Mouse (Mus musculus) stomach, postnatal 0 days (tissue): ENCODE measurements around the gene Fubp1. TPM values are rescaled to one million over a fixed set of nuclear protein-coding genes. Genes with fewer than 3 reads are reported as not detected.

Experiments
- ATAC-seq: fragments of 200-750 bp; cut with Nextera tagmentation; 2 replicates; pipeline ENCODE4 v1.8.0; 2017; ENCODE audit not compliant: low FRiP score, low TSS enrichment
- DNase-seq: peaks from one replicate; pipeline ENCODE4 v3.0.0-alpha.2; 2016; ENCODE audit warnings: low spot score
- H3K27ac ChIP-seq: fragments of 300-500 bp; sonication (generic); replicated peaks from 2 replicates; pipeline ENCODE4 v1.5.1; 2014; ENCODE audit warnings: mild to moderate bottlenecking, control low read depth
- H3K27me3 ChIP-seq: fragments of 300-500 bp; sonication (generic); 2 replicates; pipeline ENCODE4 v1.6.1; 2014; ENCODE audit warnings: low read length; ENCODE audit not compliant: control insufficient read depth, insufficient read depth
- H3K36me3 ChIP-seq: fragments of 300-500 bp; sonication (generic); 2 replicates; pipeline ENCODE4 v1.6.1; 2014; ENCODE audit warnings: low read length, mixed read lengths; ENCODE audit not compliant: control insufficient read depth, insufficient read depth
- H3K4me1 ChIP-seq: fragments of 300-500 bp; sonication (generic); replicated peaks from 2 replicates; pipeline ENCODE4 v1.6.1; 2014; ENCODE audit warnings: antibody characterized with exemption; ENCODE audit not compliant: control insufficient read depth, insufficient read depth
- H3K4me2 ChIP-seq: fragments of 300-500 bp; sonication (generic); replicated peaks from 2 replicates; pipeline ENCODE4 v1.6.1; 2014; ENCODE audit warnings: low read depth, mild to moderate bottlenecking, control low read depth, moderate library complexity
- H3K4me3 ChIP-seq: fragments of 300-500 bp; sonication (generic); 2 replicates; pipeline ENCODE4 v1.5.1; 2014; ENCODE audit warnings: low read depth, low read length, control low read depth
- H3K9ac ChIP-seq: fragments of 300-500 bp; sonication (generic); 2 replicates; pipeline ENCODE4 v1.6.1; 2014; ENCODE audit warnings: mild to moderate bottlenecking, low read length, control low read depth, mixed read lengths
- H3K9me3 ChIP-seq: fragments of 300-500 bp; sonication (generic); 2 replicates; pipeline ENCODE4 v1.6.1; 2016; ENCODE audit warnings: low read length; ENCODE audit not compliant: control insufficient read depth
- CTCF ChIP-seq: IDR thresholded peaks from 2 replicates; pipeline ENCODE4 v1.5.1; 2016; ENCODE audit warnings: antibody characterized with exemption, low read depth, mild to moderate bottlenecking, moderate library complexity
- EP300 ChIP-seq: optimal IDR thresholded peaks from 2 replicates; pipeline ENCODE3; 2016; ENCODE audit warnings: antibody characterized with exemption
- WGBS: fragments of 180-500 bp; shearing (Covaris S2); extraction: QIAGEN DNeasy Blood & Tissue Kit; methylation state at CpG from one replicate; pipeline ENCODE4 v1.1.7; 2014; 5-methylcytosine and 5-hydroxymethylcytosine counted together
- polyA plus RNA-seq: library from polyadenylated mRNA; unstranded; fragments of >200 nt; fragmentation: Nextera tagmentation; extraction: Ambion mirVana; gene quantifications from 2 replicates; pipeline ENCODE4 v1.2.1, GENCODE M21; 2015

Gene Fubp1
- polyA plus RNA-seq, 1 experiment from 2014 or later, result 60.2 TPM

DNA sequence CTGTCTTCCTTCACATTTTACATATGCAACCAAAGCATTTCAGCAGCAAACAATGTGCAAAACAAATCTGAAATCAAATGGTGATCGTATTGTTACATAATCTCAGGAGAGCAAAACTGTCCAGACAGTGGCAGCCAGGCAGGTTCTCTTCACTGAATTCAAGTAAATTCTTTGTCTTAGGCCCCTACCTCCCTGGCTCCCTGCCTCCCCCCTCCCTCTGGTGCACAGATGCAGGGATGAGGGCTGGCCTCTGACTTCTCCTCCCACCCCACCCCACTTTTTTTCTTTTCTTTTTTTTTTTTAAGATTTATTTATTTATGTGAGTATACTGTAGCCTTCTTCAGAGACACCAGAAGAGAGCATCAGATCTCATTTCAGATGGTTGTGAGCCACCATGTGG is 50.1 kb downstream of the Fubp1 start:
- Histone ChIP-seq H3K9me3 (no peaks in the 10 kb centered on the region), H3K9ac (no peak overlapping the region), H3K27ac (no peak overlapping the region), H3K4me1 (no peaks in the 10 kb centered on the region), H3K36me3 (no peaks in the 10 kb centered on the region), H3K4me3 (no peak overlapping the region), H3K27me3 (no peaks in the 10 kb centered on the region), H3K4me2 (no peak overlapping the region)
- 93% methylated on average over 1 of the region's 1 CpGs for WGBS
- ATAC-seq (no peak), DNase-seq (no peak)
- TF ChIP-seq EP300 (no peak), CTCF (no peak)

GRCm38 (mm10) chr3:152261436-152261835 is 51.2 kb downstream of the Fubp1 start:
- Histone ChIP-seq H3K27me3 (no peaks in the 10 kb centered on the region), H3K9ac (no peak overlapping the region), H3K27ac (no peak overlapping the region), H3K36me3 (no peaks in the 10 kb centered on the region), H3K4me2 (no peak overlapping the region; the same call in 1 of the 2 replicates), H3K9me3 (no peaks in the 10 kb centered on the region), H3K4me1 (no peaks in the 10 kb centered on the region), H3K4me3 (no peak overlapping the region)
- no peak for DNase-seq
- no peak for ATAC-seq
- TF ChIP-seq CTCF (no peak), EP300 (no peak)
- WGBS, result 46% methylated on average over 8 of the region's 8 CpGs

DNA sequence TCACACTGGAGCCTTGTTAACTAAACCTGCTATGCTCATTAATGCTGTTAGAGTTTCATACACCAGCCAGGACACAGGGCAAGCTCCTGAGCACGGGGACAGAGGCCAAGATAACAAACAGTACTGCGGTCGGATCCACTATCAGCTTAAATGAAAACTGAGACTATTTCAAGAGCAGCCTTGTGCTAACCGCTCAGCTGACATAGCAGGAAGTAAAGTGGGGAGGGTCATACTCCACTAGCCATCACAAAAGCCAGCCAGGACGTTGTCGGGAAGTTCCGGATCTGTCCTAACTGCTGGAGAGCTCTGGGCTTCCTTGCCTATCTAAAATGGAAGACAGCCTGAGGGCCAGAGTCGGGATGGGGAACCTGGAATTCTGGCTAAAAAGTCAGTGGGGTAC is 51.7 kb downstream of the Fubp1 start:
- Histone ChIP-seq H3K4me2 (peak overlapping the region; percentile 27), H3K4me3 (no peak overlapping the region), H3K27me3 (no peaks in the 10 kb centered on the region), H3K9ac (no peak overlapping the region), H3K36me3 (no peaks in the 10 kb centered on the region), H3K9me3 (no peaks in the 10 kb centered on the region), H3K4me1 (no peaks in the 10 kb centered on the region), H3K27ac (no peak overlapping the region)
- ATAC-seq, result no peak
- DNase-seq, result no peak
- TF ChIP-seq EP300, result no peak
- no peak for TF ChIP-seq CTCF
- WGBS, result 39% methylated on average over 8 of the region's 8 CpGs

DNA sequence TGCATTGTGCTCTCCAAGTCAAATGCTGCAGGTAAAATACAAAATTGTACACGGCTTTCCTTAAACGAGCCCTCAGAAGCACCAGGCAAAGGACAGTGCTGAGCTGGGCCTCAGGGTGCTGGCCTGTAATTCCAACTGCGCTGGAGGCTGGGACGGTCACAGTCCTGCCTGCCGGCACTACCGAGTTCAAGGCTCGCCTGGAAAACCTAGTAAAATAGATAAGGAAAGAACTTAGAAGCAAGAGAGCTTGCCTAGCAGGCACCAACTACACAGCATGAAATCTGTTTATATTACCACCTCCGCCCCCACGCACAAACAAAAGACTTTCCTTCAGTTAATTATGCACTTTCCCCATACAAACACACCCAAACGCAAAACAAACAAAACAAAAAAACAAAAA is 54.2 kb downstream of the Fubp1 start:
- ATAC-seq (no peak), DNase-seq (no peak)
- peak overlapping the region; percentile 32 for H3K9ac ChIP-seq
- H3K36me3 ChIP-seq, result no peaks in the 10 kb centered on the region
- TF ChIP-seq CTCF (no peak), EP300 (no peak)
- no peaks in the 10 kb centered on the region for H3K4me1 ChIP-seq
- no peaks in the 10 kb centered on the region for H3K9me3 ChIP-seq
- no peaks in the 10 kb centered on the region for H3K27me3 ChIP-seq
- 54% methylated on average over 10 of the region's 10 CpGs for WGBS
- no peak overlapping the region for H3K27ac ChIP-seq
- peak overlapping the region; percentile 60 for H3K4me3 ChIP-seq
- H3K4me2 ChIP-seq, result peak overlapping the region; percentile 27; the same call in 1 of the 2 replicates

DNA sequence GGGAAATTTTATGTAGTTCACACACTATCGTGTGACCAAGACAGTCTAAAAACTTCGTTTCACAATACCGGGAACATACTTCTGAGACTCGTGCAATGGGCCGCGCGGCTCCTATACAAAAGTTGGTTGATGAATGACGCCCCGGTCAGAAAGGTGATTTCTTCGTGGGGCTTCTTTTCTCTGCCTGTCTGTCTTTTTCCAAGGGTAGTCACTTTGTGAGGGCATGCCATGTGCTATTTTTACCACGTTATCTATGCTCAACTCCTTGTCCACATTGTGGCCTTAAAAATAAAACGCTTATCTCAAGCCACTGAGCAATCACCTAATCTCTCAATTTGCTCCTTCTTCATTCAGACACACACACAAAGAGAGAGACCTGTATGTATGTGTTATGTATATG is 54.6 kb downstream of the Fubp1 start:
- no peak for DNase-seq
- peak overlapping the region; percentile 89 for H3K4me2 ChIP-seq
- no peaks in the 10 kb centered on the region for H3K4me1 ChIP-seq
- H3K9me3 ChIP-seq, result no peaks in the 10 kb centered on the region
- no peak for TF ChIP-seq EP300
- H3K36me3 ChIP-seq, result no peaks in the 10 kb centered on the region
- no peaks in the 10 kb centered on the region for H3K27me3 ChIP-seq
- 43% methylated on average over 12 of the region's 12 CpGs for WGBS
- peak overlapping the region; percentile 92 for H3K27ac ChIP-seq
- no peak for ATAC-seq
- peak overlapping the region; percentile 86 for H3K9ac ChIP-seq
- peak overlapping the region; percentile 60 for H3K4me3 ChIP-seq

DNA sequence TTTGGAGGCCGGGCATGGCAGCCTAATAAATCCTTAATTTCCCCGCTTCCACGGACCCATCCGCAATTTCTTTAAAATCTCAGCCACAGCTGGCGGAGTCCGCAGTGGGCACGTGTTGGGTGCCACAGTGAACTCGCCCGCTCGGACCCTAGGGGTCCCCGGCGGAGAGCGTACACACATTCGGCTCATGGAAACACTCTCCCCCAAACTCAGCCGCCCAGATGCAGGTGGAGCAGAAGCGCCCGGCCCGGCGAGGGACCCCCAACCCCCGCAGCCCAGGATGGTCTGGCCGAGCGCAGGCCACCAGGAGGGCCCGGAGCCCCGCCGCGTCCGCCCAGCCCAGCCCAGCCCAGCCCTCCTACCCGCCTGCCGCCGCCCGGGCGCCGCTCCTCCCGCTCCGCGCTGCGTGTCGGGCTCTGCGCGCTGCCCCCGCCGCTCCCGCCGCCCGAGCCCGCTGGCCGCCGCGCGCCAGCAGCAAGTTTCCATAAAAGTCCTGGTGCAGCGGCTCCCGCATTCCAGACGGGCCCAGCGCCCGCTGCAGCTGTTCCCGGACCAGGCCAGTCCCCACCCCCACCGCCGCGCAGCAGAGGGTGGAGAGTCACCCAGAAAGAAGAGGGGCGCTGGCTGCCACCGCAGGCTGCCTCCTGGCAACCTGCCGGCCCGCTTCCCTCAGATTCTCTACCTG is 55.3 kb downstream of the Fubp1 start:
- no peaks in the 10 kb centered on the region for H3K36me3 ChIP-seq
- H3K4me2 ChIP-seq, result peak overlapping the region; percentile 89
- peak overlapping the region; percentile 60 for H3K4me3 ChIP-seq
- H3K27me3 ChIP-seq, result no peaks in the 10 kb centered on the region
- WGBS, result 2% methylated on average over 45 of the region's 63 CpGs
- H3K4me1 ChIP-seq, result no peaks in the 10 kb centered on the region
- ATAC-seq (peak; percentile 87), DNase-seq (peak; percentile 78)
- no peaks in the 10 kb centered on the region for H3K9me3 ChIP-seq
- H3K27ac ChIP-seq, result peak overlapping the region; percentile 92
- peak overlapping the region; percentile 86 for H3K9ac ChIP-seq
- no peak for TF ChIP-seq EP300
- no peak for TF ChIP-seq CTCF
